Mouse (Mus musculus) kidney, postnatal 4 days (tissue): Measurements from ENCODE around the gene Fgf2.

Experiments
- DNase-seq, 2 experiments: peaks; one replicate each; pipeline ENCODE4 v3.0.0; 2021; ENCODE audit warnings: mixed read lengths in 2 of 2

Gene Fgf2

DNA sequence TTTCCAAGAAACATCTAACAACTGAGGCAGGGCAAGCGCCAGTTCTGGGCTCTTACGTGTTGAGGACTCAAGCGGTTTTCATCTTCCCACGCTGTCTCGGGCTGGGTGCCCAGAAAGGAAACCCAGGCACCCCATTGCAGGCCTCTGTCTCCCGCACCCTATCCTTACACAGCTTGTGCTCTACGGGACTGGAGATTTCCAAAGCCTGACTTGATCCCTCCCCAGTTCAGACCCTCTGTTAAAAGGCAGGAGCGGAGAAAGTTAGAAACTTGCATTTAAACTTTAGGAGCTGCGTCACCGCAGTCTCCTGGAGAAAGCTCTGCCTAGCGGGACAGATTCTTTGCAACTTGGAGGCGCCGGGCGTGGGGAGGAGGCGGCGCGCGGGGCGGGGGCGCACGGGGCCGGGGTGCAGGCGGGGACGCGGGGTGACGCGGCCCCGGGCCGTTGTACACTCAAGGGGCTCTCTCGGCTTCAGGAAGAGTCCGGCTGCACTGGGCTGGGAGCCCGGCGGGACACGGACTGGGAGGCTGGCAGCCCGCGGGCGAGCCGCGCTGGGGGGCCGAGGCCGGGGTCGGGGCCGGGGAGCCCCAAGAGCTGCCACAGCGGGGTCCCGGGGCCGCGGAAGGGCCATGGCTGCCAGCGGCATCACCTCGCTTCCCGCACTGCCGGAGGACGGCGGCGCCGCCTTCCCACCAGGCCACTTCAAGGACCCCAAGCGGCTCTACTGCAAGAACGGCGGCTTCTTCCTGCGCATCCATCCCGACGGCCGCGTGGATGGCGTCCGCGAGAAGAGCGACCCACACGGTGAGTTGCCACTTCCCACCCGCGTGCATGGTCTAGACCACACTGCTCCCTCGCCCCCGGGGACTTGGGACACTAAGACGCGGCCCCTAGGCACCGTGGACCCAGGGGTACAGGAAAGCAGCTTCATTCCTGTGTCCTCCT lies at the start of gene Fgf2:
Gene Fgf2 (plus strand): TSS at position 126 of the 945 bp plus-strand sequence.
- DNase-seq = peak; percentile 55 to 72

DNA sequence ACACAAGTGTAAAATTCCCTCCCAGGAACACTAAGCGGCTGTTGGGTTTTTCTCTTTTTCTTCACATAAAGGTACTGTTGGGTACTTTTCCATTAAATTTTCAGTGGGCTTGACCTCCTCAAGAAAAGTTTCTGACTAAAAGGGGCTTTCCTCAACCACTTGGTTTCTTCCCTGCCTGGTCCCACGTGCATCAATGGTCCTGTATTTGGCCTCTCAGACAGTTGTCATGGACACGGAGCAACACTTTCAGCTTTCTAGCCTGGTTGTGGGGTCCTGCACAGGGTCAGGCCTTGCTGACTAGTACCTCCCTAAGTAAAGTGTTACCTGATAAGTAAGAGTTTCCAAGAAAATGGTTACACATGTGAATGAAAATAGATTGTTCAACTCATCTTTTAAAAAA lies 48.7 kb upstream of the Fgf2 start:
- DNase-seq = no peak

DNA sequence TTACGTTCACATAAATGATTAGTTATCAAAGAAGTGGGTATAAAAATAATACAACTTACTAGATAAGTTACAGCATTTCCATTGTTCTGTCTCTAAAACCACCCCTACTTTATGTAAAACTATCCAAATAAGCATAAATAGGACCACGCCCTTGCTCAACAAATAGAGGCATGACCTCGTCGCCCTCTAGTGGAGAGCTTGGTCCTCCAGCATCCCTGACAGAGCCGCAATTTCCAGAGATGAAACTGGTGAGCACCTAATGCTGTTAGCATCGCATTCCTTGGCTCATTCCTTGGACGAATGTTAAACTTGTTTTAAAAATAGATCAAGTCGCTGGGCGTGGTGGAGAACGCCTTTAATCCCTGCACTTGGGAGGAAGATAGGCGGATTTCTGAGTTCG lies 45.5 kb upstream of the Fgf2 start:
- DNase-seq = peak; percentile 61 to 62

DNA sequence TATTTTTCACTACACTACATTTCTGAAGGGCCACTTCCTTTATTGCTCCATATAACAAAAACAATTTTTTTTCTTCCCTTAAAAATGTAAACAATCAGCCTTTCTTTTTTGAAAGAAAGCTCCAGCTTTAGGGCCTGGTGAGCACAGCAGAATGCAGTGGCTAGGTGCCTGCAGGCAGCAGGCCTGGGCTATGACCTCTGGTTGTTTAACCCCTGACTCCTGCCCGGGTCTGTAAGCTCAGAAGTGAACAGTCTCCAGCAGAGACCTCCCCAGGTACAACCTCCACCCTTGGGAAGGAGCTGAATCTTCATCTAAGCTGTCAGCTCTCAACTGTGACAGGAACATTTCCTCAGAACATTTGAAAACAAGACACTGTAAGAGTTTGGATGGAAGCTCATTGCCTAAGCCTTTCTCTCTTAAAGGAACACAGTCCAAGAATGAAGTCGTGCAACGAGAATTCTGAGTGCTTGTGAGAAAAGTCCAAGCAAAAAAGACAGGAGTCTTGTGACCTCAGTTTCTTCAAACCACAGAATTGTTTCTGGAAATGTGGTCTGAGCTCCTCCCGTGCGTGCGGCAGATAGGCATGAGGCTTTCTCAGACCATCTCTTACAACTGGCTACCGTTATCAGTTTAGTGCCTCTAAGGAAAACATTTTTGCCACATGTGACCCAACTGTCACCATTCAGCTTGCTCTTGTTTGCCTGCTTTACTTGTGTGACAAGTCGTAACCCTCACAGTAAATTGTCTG lies 44.6 kb upstream of the Fgf2 start:
- no peak for DNase-seq

DNA sequence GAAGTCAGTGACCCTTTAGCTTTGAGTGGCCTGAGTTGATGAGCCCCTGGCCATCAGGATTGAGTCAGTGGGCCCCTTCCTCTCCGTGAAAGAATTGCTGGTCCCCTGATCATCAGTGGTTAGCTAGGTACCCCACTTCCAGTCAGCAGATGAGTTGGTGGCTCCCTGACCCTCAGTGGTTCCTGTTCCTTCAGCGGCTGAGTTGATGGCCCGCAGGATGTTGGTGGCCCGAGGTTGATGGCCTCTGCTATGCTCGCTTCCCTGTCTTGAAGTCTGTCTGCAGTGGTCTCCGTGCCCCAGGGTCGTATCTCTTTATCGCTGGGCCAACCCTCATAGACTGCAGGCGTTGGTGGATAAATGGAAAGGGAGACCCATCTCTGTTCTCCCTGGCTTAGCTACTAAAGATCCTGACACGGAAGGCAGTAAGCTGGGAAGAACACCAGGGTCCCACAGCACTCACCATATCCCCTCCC lies 36.2 kb upstream of the Fgf2 start:
- no peak for DNase-seq

DNA sequence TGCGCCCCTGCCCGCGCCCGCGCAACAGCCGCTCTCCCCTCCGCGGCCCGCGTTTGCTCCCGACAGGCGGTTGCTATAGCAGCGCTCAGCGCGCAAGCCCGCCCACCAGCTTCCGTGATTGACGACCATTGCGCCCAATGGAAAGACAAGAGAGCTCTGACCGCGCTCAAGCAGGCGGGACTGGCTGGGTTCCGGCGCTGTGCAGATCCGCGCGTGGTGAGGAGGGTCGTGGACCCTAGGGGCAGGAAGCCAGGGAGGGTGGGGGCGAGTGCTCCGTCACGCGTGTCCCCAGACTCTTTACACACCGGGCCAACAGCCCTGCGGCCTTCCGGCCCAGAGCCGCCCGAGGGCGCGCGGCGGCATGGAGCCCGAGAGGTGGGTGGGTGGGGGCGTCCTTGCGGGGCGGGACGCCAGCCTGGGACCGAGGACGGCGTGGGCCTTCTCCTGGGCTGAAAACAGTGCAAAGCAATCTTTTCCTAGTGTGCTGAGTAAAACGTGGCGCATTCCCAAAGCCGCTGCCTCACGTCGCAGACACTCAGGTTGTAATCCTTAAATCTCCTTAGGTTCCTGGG lies 35.7 kb upstream of the Fgf2 start, which contains the start of the genes Bbs12 and Cetn4:
Gene Bbs12 (plus strand): TSS at position 185 of the 572 bp plus-strand sequence.
Gene Cetn4 (minus strand): TSS at position 339 of the 572 bp plus-strand sequence.
- DNase-seq = peak; percentile 98 to 99

DNA sequence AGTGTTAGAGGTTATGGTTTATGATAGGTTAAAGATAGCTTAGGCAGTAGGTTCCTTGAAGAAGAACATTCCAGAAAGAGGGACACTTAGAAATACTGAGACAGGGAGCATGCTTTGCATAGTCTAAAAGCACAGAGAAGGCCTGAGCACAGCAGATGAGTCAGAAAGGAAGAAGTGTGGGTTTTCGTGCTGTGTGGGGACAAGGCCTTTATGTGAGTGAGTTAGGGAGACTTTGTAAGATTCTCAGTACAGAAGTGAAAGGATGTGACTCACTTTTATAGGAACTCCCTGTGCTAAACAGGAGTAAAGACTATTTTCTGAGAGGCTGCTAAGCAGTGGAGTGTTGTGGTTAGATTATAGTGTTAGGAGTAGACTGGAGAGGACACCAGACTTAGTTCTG lies 34.8 kb upstream of the Fgf2 start:
- no peak for DNase-seq

DNA sequence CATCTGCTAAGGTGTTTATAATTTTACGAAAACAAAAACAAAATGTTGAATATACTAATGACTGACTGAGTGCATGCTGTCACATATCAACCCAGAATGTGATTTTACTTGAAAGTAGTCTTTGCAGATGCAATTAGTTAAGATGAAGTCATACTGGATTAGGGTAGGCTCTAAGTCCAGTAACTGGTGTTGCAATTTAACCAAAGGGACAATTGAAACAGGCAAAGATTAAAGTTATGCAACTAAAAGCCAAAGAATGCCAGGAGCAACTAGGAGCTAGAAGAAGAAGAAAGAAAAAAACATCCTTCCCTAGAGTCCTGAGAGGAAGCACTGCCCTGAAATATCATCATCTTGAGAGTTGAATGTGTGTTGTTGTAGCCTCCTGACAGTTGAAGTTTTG lies 31.9 kb upstream of the Fgf2 start:
- DNase-seq = no peak

DNA sequence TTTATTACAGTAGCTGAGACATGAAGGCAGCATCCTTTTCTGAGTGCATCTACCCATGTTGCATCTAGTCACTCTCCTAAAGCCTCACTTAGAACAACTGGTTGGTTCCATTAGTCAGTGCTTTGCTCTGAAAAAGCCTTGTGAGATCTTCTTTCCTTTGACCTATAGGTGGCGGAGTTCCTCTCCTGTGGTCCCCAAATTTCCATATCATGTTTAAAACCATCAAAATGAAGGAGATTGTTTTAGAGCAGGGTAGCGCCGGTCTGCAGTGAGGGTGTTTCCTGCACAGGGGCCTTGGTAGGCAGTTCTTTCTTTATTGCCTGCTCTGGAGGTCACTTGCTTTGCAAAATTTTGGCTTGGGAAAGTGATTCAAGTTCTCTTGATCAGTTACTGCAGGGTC lies 23.8 kb upstream of the Fgf2 start:
- DNase-seq = peak; percentile 16

DNA sequence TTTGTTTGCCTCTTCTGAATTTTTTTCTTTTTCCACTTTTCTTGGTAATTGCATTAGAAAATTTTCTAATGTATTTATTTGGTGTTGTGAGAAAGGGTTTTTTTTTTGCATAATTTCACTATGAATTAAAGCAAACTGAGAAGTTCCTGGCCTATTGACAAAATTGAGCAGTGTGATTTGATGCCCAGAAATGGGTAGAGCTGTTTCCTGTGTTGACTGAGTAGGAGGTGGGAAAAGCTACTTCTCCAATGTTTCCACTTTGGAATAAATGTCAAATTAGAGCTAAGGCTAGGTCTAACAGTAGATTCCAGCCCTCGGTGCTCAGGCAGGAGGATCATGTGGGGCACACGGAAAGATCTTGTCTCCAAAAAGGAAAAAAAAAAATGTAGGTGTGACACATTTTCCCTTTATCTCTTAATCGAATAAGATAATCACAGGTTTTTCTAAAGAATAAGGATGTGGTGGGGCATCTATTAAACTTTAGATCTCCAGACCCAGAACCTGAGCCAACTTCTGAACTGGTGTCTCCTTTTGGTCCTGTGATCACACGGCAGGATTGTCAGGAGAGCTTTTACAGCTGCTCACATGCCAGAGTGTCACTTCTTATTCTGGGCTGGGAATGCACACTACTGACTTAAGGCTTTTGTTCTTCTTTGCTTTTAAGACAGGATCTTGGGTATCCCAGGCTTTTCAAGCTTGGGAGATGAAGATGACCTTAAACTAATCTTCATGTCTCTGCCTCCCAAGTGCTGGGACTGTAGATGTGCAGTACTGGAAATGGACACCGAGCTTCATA lies 22.6 kb upstream of the Fgf2 start:
- DNase-seq = no peak

DNA sequence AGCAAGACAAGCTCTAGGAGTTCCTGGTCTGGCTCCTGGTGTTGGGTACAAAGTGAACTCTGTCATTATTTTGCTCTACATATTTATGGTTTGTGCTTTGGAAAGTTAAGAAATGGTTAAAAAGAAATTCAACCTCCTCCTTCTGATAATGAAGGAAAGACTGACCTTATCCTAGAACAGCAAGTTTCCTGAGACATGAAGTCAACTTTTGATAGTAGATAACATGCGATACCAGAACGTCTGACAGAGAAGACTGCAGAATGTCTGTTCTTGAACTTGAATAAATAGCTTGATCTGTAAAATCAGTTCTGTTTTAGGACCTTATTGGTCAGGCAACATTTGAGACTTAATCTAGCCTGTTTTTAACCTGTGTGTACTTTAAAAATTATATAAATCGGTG lies 21.5 kb upstream of the Fgf2 start:
- no peak for DNase-seq

DNA sequence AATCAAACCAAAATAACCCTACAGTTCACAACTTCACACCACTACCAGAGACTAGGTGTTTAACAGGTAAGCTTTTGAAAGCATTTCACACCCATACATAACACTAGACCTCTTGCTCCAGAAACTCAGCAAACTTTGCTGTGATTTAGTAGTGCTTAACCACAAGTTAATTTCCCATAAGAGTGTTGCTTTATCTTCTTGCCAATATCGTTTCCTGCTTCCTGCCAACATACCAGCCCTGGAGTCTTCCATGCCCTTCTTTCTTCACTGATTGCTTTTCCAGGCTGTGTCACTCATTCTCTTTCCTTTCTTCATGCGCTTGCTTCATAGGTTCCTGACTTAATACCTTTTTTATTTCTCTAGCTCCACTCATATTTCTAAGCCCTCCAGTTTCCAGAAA lies 19.7 kb upstream of the Fgf2 start:
- DNase-seq = no peak

DNA sequence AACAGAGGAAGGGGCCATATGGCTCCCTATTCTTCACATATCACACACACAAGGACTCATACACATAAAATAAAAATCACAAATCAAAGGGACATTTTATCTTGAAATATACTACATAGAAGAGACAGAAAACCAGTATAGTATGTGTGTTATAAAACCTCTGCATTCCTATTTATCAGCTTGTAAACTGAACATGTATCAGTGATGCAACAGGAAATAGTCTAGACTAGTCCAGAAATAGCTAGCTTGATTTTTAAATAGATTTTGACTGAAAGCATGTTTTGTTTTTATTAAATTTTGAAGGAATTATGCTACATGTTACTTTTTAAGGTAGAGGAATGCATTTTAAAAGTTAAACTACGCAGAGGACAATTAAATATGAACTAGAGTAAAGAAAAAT lies 18.2 kb upstream of the Fgf2 start:
- DNase-seq = no peak

DNA sequence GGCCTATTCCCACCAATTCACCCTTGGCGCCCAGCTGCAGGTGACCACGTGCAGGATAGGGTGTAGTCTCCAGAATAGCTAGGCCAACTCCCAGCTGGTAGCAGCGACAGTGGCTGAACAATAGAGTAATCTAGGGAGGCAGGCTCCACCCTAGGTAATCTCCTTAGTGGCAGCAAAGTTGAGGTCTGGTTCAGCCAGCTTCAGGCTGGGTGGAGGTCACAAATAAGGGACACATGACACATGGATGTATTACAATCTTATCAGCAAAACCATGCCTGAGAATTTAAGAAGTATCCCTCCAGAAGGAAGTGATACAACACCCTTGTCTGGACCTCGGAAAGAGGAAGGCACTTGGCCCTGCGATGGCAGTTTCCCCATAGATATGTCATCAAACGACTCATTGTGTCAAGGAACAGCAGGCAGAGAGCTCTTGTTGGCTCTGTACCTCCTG lies 16.1 kb upstream of the Fgf2 start:
- DNase-seq = no peak

DNA sequence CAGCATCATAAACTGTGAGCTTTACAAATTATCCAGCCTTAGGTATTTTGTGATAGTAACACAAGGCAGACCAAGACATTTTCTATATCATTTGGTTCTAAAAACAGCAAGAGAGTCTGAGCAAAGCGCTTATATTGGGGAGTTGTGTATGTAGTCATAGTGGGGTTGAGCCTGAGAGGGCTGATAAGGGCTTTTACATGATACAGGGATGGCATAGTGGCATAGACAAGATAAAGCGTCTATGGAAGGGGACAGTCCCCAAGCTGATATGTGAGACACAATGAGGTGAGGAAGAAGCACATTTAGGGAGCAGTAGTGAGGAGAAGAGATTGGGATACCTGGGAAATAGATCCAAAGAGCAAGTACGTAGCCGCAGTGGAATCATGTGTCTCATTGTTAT lies 14.1 kb upstream of the Fgf2 start:
- DNase-seq = no peak

DNA sequence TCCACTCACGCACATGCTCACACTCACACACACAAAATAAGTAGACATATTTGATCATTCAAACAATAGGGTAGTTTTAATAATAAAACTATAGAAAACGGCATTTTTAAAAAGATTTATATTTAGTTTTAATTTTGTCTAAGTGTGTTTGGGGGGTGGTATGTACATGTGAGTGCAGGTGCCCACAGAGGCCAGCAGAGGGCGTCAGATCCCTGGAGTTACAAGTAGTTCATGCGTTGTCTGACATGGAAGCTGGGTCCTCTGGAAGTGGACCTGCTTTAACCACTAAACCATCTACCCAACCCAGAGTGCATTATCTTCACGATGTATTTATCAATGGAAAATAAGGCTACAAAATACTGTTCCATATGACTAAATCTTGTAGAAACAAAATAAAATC lies 7.0 kb upstream of the Fgf2 start:
- peak; percentile 42 to 52 for DNase-seq

DNA sequence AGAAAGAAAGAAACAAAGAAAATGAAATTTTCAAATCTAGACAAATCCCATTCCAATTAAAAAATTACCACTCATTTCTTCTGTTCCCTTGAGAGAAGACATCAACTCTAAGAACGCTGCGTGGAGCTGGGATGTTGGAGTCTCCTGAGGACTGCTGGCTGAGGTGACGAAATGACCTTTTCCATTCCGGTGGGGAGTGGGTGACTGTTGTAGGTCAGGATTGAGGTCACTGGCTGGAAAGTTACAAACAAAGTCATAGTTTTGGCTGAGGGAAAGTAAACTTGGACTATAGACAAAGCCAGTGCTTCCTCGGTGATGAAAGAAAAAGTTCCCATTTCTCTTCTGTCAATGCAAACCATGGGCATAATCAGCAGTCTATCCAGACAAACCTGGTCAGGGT lies 5.3 kb upstream of the Fgf2 start:
- DNase-seq = no peak

DNA sequence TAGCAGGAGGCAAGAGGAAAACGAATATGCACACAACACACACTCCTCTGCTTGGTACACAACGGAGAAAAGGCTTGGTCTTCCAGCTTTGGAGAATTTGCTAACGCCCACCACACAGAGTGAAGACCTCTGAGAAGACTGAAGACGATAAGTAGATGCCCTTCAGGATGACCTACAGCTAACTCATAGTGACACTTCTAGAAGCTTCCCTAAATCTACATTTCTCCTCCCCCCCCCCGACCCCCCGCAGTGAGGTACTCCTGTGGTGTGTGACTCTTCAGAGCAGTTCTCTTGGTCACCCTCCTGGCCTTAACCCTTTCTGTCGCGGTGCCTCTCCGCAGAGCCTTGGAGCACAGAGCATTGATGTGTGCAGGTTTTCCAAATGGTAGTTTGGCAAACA lies 475 bp upstream of the Fgf2 start:
- DNase-seq = peak in 1 of 2 experiments; percentile 18

DNA sequence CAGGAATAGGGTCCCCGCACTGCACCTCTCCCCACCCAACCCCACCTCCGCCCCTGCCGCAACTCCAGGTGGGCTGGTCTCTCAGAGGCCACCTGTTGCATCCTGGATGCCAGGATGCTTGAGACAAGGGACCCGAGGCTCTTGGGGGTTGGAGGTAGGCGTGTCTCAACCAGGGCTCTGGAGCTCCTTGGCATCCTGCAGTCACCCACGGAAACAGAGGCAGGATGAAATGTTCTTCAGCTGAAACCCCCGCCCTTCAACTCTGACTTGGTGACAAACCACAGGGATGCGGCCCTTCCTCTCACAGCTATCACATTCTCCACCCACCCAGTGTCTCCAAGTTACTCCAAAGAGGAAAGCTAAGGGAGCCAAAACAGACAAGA lies 1.0 kb downstream of the Fgf2 start:
- DNase-seq = no peak

DNA sequence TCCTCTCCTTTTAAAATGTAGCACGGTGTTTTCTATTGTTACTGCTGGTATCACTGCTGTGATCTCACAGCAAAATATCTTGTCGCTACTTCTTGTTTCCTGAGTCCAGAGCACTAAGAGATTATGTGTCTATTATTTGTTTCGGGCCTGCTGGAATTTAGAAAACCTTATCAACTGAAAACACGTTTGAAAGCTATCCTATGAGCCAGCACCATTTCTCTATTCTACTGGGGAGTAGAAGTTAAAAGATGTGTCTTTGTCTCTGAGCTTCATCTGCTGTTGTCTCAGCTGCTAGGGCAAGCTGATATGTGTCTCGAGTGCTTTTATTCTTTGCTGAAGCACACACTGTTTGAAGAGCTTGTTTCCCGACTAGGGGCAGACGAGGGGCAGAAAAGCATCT lies 2.2 kb downstream of the Fgf2 start:
- DNase-seq = no peak

DNA sequence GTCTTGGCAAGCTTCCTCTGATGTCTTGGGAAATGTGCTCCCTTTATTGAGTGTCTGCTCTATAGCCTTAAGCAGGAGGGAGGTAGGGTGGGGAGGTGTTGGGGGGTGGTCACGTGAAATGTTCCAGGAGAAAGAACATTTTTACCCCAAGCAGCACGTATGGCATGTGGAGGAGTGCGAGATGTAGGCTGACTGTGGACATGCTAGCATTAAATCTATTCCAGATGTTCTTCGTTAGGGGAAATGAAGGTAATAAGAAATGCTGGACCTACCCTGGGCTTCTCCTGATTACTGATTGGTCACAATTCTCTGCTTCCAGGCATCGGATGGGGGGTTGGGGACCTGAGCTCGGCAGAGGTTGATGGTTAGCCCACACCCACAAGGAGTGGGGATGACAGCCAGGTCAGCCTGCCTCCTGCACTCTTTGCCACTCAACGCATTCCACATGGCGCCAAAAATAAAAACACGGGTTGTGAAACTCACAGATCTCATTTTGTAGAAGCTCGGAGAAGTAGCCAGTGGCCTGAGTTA lies 5.9 kb downstream of the Fgf2 start:
- DNase-seq = no peak

DNA sequence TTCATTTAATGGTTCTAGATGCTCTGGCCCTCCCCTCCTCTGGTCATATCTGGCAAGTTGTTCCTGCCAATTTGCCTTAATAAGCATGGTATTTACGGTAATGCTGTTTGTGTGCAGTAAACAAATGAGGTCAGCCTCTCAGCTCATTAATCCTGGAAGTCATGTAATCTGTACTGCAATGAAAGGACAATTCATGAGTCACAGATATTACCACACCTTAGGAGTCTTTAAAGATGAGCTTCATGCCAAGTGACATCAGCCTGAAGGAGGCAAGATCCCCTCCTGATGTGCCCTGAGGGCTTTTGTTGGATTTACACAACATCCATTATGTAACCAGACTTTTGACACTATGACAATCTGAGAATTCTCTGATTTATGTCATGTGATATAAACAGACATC lies 6.6 kb downstream of the Fgf2 start:
- no peak for DNase-seq
